Mouse (Mus musculus) 3134 (cell line): ENCODE results near the gene Pah.
A peak's percentile ranks its signal among the peaks of the same experiment; 100 is the strongest.

Experiments used
- DNase-seq: peaks from one replicate; pipeline ENCODE4 v3.0.0-alpha.2; 2011; ENCODE audit warnings: low spot score; ENCODE audit not compliant: insufficient read length; ENCODE audit errors: extremely low read depth

Pah gene

GRCm38 (mm10) chr10:87502283-87502682 is 19.3 kb upstream of the Pah start:
- DNase-seq = no peak

- no peak for DNase-seq
Observed at GRCm38 (mm10) chr10:87503946-87504345, 17.6 kb upstream of the Pah start.

- no peak for DNase-seq
Observed at GRCm38 (mm10) chr10:87508581-87508980, 13.0 kb upstream of the Pah start.

GRCm38 (mm10) chr10:87513052-87513451 is 8.5 kb upstream of the Pah start:
- no peak for DNase-seq

GRCm38 (mm10) chr10:87518585-87518984 is 3.0 kb upstream of the Pah start:
- no peak for DNase-seq

GRCm38 (mm10) chr10:87520401-87521116 is 1.0 kb upstream of the Pah start:
- DNase-seq = no peak

GRCm38 (mm10) chr10:87534172-87534571 is 12.6 kb downstream of the Pah start:
- no peak for DNase-seq

- DNase-seq = no peak
Observed at GRCm38 (mm10) chr10:87545759-87546158, 24.2 kb downstream of the Pah start.

GRCm38 (mm10) chr10:87546299-87547234 is 25.0 kb downstream of the Pah start:
- DNase-seq = no peak

GRCm38 (mm10) chr10:87552726-87553125 is 31.1 kb downstream of the Pah start:
- peak; percentile 7 for DNase-seq

- DNase-seq = no peak
Observed at GRCm38 (mm10) chr10:87556441-87556840, 34.8 kb downstream of the Pah start.

- DNase-seq = no peak
Observed at GRCm38 (mm10) chr10:87563818-87564217, 42.2 kb downstream of the Pah start.

- DNase-seq = no peak
Observed at GRCm38 (mm10) chr10:87565712-87566111, 44.1 kb downstream of the Pah start.

- no peak for DNase-seq
Observed at GRCm38 (mm10) chr10:87572500-87572899, 50.9 kb downstream of the Pah start.

- no peak for DNase-seq
Observed at GRCm38 (mm10) chr10:87586696-87587095, 65.1 kb downstream of the Pah start.

GRCm38 (mm10) chr10:87593916-87594315 is 72.3 kb downstream of the Pah start:
- DNase-seq = no peak

GRCm38 (mm10) chr10:87596361-87597074 is 74.9 kb downstream of the Pah start:
- DNase-seq = peak; percentile 14

- DNase-seq = no peak
Observed at GRCm38 (mm10) chr10:87597075-87597677, 75.6 kb downstream of the Pah start.

- no peak for DNase-seq
Observed at GRCm38 (mm10) chr10:87602151-87602550, 80.6 kb downstream of the Pah start.

- no peak for DNase-seq
Observed at GRCm38 (mm10) chr10:87625196-87625595, 103.6 kb downstream of the Pah start.
